Mouse (Mus musculus) brain, embryonic 14.5 days (tissue): ENCODE measurements at regions not wholly inside any gene's neighbourhood (a gene's known extent, or its start where the extent isn't known, plus 50 kb on each side); places are given as distances from the start of the nearest gene placed in this dataset.

Experiments
- CTCF ChIP-seq: fragments of 200-500 bp; IDR thresholded peaks from 2 replicates; pipeline ENCODE4 v1.5.1; 2012; ENCODE audit warnings: inconsistent platforms, mild to moderate bottlenecking, moderate library complexity, borderline replicate concordance; ENCODE audit not compliant: insufficient read depth, insufficient read length; ENCODE audit errors: extremely low read depth
- POLR2A ChIP-seq: fragments of 200-500 bp; IDR thresholded peaks from 2 replicates; pipeline ENCODE4 v1.6.1; 2012; ENCODE audit warnings: mild to moderate bottlenecking, inconsistent platforms, borderline replicate concordance; ENCODE audit not compliant: poor library complexity, insufficient read depth, insufficient read length, severe bottlenecking; ENCODE audit errors: extremely low read depth

DNA sequence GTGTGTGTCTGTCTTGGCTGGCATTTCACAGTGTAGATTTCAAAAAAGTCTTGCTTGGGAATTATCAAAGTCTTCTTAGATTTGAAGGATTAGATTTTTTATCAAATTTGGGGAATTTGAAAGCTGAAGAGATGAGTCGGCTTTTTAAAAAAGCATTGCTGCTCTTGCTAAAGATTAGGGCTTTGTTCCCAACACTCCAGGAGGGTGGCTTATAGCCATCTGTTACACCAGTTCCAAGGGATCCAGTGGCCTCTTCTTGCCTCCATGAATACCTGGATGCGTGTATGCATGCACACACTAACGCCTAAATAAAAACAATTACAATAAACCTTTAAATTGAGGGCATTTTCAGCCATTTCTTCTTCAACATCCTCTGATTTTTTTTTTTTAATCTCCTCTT, 144.5 kb upstream of the Mon1b start:
- TF ChIP-seq CTCF (no peak), POLR2A (no peak)
